Mouse (Mus musculus) inflammation-experienced regulatory T-cells, adult 16 weeks (primary cell): ENCODE data around the gene 1810043G02Rik. TPM values are rescaled to one million over a fixed set of nuclear protein-coding genes. Genes with fewer than 3 reads are reported as not detected.

Experiments used
- polyA plus RNA-seq: library from polyadenylated mRNA; unstranded; fragments of 100-300 nt; shearing (Covaris generic); gene quantifications from one replicate; pipeline ENCODE4 v1.2.1, GENCODE M21; 2017

Gene 1810043G02Rik
- 11.9 TPM for polyA plus RNA-seq

GRCm38 (mm10) chr10:77978351-77979350 lies at the start of gene 1810043G02Rik:
Gene 1810043G02Rik (plus strand): TSS chr10:77978524.

DNA sequence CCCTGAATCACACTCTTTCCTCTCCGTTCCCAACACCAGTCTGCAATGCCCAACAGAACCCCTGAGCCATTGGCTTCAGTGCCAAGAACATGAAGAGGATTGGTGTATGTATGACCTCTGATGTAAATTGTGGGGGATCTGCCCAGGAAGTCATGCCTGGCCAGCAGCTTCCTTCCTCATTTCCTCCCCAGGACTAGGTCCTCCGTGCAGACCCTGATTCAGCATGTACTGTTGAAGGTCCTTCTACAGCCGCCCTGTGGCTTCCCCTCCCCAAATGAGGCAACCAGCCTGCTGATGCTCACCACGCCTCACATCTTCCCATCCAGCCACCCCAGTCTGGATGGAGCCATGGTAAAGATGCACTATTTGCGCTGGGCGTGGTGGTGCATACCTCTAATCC lies 7.8 kb upstream of the 1810043G02Rik start, which contains the start of gene Trpm2:
Trpm2 (minus strand) TSS at position 83 of the 400 bp plus-strand sequence.

GRCm38 (mm10) chr10:78009945-78010293 lies 31.6 kb downstream of the 1810043G02Rik start, which contains the start of gene Pfkl:
Gene Pfkl (minus strand): TSS chr10:78010083.

Other genes starting within 250 kb of the 1810043G02Rik start
- not detected for gene Gm18596, start 235.9 kb upstream of the 1810043G02Rik start, polyA plus RNA-seq
- not detected for gene Gm9736, start 227.2 kb upstream of the 1810043G02Rik start, polyA plus RNA-seq
- gene Gm3233, start 218.8 kb upstream of the 1810043G02Rik start, polyA plus RNA-seq: not detected
- not detected for gene Gm3238, start 207.2 kb upstream of the 1810043G02Rik start, polyA plus RNA-seq
- gene Gm7138, start 201.6 kb upstream of the 1810043G02Rik start, polyA plus RNA-seq: not detected
- not detected for gene Gm3250, start 196.0 kb upstream of the 1810043G02Rik start, polyA plus RNA-seq
- gene Gm7137, start 190.3 kb upstream of the 1810043G02Rik start, polyA plus RNA-seq: not detected
- gene Gm9639, start 183.4 kb upstream of the 1810043G02Rik start, polyA plus RNA-seq: not detected
- not detected for gene Gm19668, start 179.4 kb upstream of the 1810043G02Rik start, polyA plus RNA-seq
- not detected for gene Gm9507, start 166.7 kb upstream of the 1810043G02Rik start, polyA plus RNA-seq
- gene Gm2696, start 163.8 kb upstream of the 1810043G02Rik start, polyA plus RNA-seq: not detected
- not detected for gene Krtap10-4, start 151.4 kb upstream of the 1810043G02Rik start, polyA plus RNA-seq
- not detected for gene Krtap10-10, start 142.6 kb upstream of the 1810043G02Rik start, polyA plus RNA-seq
- not detected for gene Gm36176, start 131.7 kb upstream of the 1810043G02Rik start, polyA plus RNA-seq
- gene Gm10318, start 125.7 kb upstream of the 1810043G02Rik start, polyA plus RNA-seq: not detected
- gene Gm3285, start 116.5 kb upstream of the 1810043G02Rik start, polyA plus RNA-seq: not detected
- not detected for gene Lrrc3, start 76.0 kb upstream of the 1810043G02Rik start, polyA plus RNA-seq
- gene Trpm2, start 8.0 kb upstream of the 1810043G02Rik start, polyA plus RNA-seq: 0.71 TPM
- gene Pfkl, start 31.6 kb downstream of the 1810043G02Rik start, polyA plus RNA-seq: 111 TPM
- gene Dnmt3l, start 63.4 kb downstream of the 1810043G02Rik start, polyA plus RNA-seq: not detected
- 0.62 TPM for gene Aire, start 65.1 kb downstream of the 1810043G02Rik start, polyA plus RNA-seq
- gene Icosl, start 90.8 kb downstream of the 1810043G02Rik start, polyA plus RNA-seq: 13.2 TPM
- gene D10Jhu81e, start 191.3 kb downstream of the 1810043G02Rik start, polyA plus RNA-seq: 68.1 TPM
- 37.1 TPM for gene Pwp2, start 206.6 kb downstream of the 1810043G02Rik start, polyA plus RNA-seq